Mouse (Mus musculus): ENCODE measurements around the gene Ttc21a.

Ttc21a gene

GRCm38 (mm10) chr9:119937005-119937773, at the start of gene Ttc21a, which contains the start of gene Gorasp1:
Ttc21a (plus strand) TSS chr9:119937606.
Gorasp1 (minus strand) TSS chr9:119937565.
- peak; percentile 82 for DNase-seq (ENCODE audit: low read depth)

GRCm38 (mm10) chr9:119888843-119889246, 48.6 kb upstream of the Ttc21a start:
- DNase-seq (ENCODE audit: low read depth): no peak

GRCm38 (mm10) chr9:119889446-119889845, 48.0 kb upstream of the Ttc21a start:
- DNase-seq (ENCODE audit: low read depth): no peak

- no peak for DNase-seq (ENCODE audit: low read depth)
Observed at GRCm38 (mm10) chr9:119890692-119891091, 46.7 kb upstream of the Ttc21a start.

GRCm38 (mm10) chr9:119893881-119894280, 43.5 kb upstream of the Ttc21a start:
- DNase-seq (ENCODE audit: low read depth): no peak

GRCm38 (mm10) chr9:119894339-119895009, 42.9 kb upstream of the Ttc21a start, which contains the start of gene Wdr48:
Wdr48 (plus strand) TSS chr9:119894878.
- DNase-seq (ENCODE audit: low read depth): peak; percentile 92

- no peak for DNase-seq (ENCODE audit: low read depth)
Observed at GRCm38 (mm10) chr9:119895040-119895721, 42.2 kb upstream of the Ttc21a start.

GRCm38 (mm10) chr9:119899446-119899845, 38.0 kb upstream of the Ttc21a start:
- no peak for DNase-seq (ENCODE audit: low read depth)

GRCm38 (mm10) chr9:119902410-119903151, 34.8 kb upstream of the Ttc21a start:
- DNase-seq (ENCODE audit: low read depth): no peak

GRCm38 (mm10) chr9:119908708-119909107, 28.7 kb upstream of the Ttc21a start:
- no peak for DNase-seq (ENCODE audit: low read depth)

- DNase-seq (ENCODE audit: low read depth): no peak
Observed at GRCm38 (mm10) chr9:119909931-119910330, 27.5 kb upstream of the Ttc21a start.

- no peak for DNase-seq (ENCODE audit: low read depth)
Observed at GRCm38 (mm10) chr9:119913087-119913838, 24.1 kb upstream of the Ttc21a start.

- DNase-seq (ENCODE audit: low read depth): no peak
Observed at GRCm38 (mm10) chr9:119919858-119920257, 17.5 kb upstream of the Ttc21a start.

GRCm38 (mm10) chr9:119923462-119923861, 13.9 kb upstream of the Ttc21a start:
- DNase-seq (ENCODE audit: low read depth): no peak

- no peak for DNase-seq (ENCODE audit: low read depth)
Observed at GRCm38 (mm10) chr9:119925120-119925657, 12.2 kb upstream of the Ttc21a start.

- DNase-seq (ENCODE audit: low read depth): no peak
Observed at GRCm38 (mm10) chr9:119925729-119926128, 11.7 kb upstream of the Ttc21a start.

- DNase-seq (ENCODE audit: low read depth): no peak
Observed at GRCm38 (mm10) chr9:119926497-119926896, 10.9 kb upstream of the Ttc21a start.

- DNase-seq (ENCODE audit: low read depth): no peak
Observed at GRCm38 (mm10) chr9:119932358-119932757, 5.0 kb upstream of the Ttc21a start.

GRCm38 (mm10) chr9:119933675-119934074, 3.7 kb upstream of the Ttc21a start:
- no peak for DNase-seq (ENCODE audit: low read depth)

GRCm38 (mm10) chr9:119938496-119938895, 1.1 kb downstream of the Ttc21a start:
- DNase-seq (ENCODE audit: low read depth): no peak

- DNase-seq (ENCODE audit: low read depth): no peak
Observed at GRCm38 (mm10) chr9:119939646-119940045, 2.2 kb downstream of the Ttc21a start.
